Mouse (Mus musculus) liver, embryonic 12.5 days (tissue): Measurements from ENCODE around the gene Neurl3. TPM values are rescaled to one million over a fixed set of nuclear protein-coding genes. Genes with fewer than 3 reads are reported as not detected.

Experiments
- ATAC-seq: fragments of 200-750 bp; cut with Nextera tagmentation; 2 replicates; pipeline ENCODE4 v1.8.0; 2017; ENCODE audit warnings: moderate number of reproducible peaks, mild to moderate bottlenecking, moderate library complexity
- H3K27ac ChIP-seq: fragments of 300-500 bp; sonication (generic); 2 replicates; pipeline ENCODE4 v1.5.1; 2016; ENCODE audit warnings: mild to moderate bottlenecking
- H3K27me3 ChIP-seq: fragments of 300-500 bp; sonication (generic); replicated peaks from 2 replicates; pipeline ENCODE4 v1.6.1; 2016; ENCODE audit warnings: mild to moderate bottlenecking, moderate library complexity
- H3K36me3 ChIP-seq: fragments of 300-500 bp; sonication (generic); 2 replicates; pipeline ENCODE4 v1.6.1; 2016; ENCODE audit warnings: mild to moderate bottlenecking, moderate library complexity
- H3K4me1 ChIP-seq: fragments of 300-500 bp; sonication (generic); 2 replicates; pipeline ENCODE4 v1.6.1; 2016
- H3K4me2 ChIP-seq: fragments of 300-500 bp; sonication (generic); 2 replicates; pipeline ENCODE4 v1.6.1; 2016; ENCODE audit warnings: mild to moderate bottlenecking, moderate library complexity
- H3K4me3 ChIP-seq: fragments of 300-500 bp; sonication (generic); 2 replicates; pipeline ENCODE4 v1.5.1; 2016; ENCODE audit warnings: mild to moderate bottlenecking, moderate library complexity
- H3K9ac ChIP-seq: fragments of 300-500 bp; sonication (generic); 2 replicates; pipeline ENCODE4 v1.6.1; 2016; ENCODE audit warnings: mild to moderate bottlenecking, moderate library complexity
- H3K9me3 ChIP-seq: fragments of 300-500 bp; sonication (generic); replicated peaks from 2 replicates; pipeline ENCODE4 v1.6.1; 2016; ENCODE audit warnings: mild to moderate bottlenecking, moderate library complexity
- WGBS: fragments of 180-500 bp; shearing (Covaris S2); methylation state at CpG from one replicate; pipeline ENCODE4 v1.1.7; 2016; ENCODE audit not compliant: insufficient replicate concordance; 5-methylcytosine and 5-hydroxymethylcytosine counted together
- polyA plus RNA-seq: library from polyadenylated mRNA; unstranded; fragments of >200 nt; fragmentation: Nextera tagmentation; extraction: Ambion mirVana; gene quantifications from 2 replicates; pipeline ENCODE4 v1.2.1, GENCODE M21; 2016

Gene Neurl3
- polyA plus RNA-seq, result 3.4 and 3.7 TPM in 2 replicates

- Histone ChIP-seq H3K4me3 (peak within 1 kb of the TSS; percentile 21; the same call in 1 of the 2 replicates), H3K36me3 (no peaks in the 10 kb centered on the region), H3K9me3 (no peaks in the 10 kb centered on the region), H3K27me3 (peaks cover 10% of the 10 kb centered on the region), H3K4me2 (peak within 1 kb of the TSS; percentile 55), H3K27ac (peak within 1 kb of the TSS; percentile 49; the same call in 1 of the 2 replicates), H3K9ac (no peak within 1 kb of the TSS), H3K4me1 (peaks cover 66% of the 10 kb centered on the region)
- ATAC-seq, result no peak
- 62% methylated on average over 5 of the region's 5 CpGs for WGBS
Observed at GRCm38 (mm10) chr1:36274455-36274854, at the start of gene Neurl3. Gene Neurl3 (minus strand): TSS chr1:36274679.

GRCm38 (mm10) chr1:36323746-36324448 lies 49.4 kb upstream of the Neurl3 start:
- Histone ChIP-seq H3K4me1 (no peaks in the 10 kb centered on the region), H3K27me3 (no peaks in the 10 kb centered on the region), H3K36me3 (0 out of 2 replicates have a peak, but pooled peaks cover 3% of the 10 kb centered on the region), H3K4me2 (no peak overlapping the region), H3K4me3 (no peak overlapping the region), H3K27ac (no peak overlapping the region), H3K9ac (no peak overlapping the region), H3K9me3 (no peaks in the 10 kb centered on the region)
- 0 out of 2 replicates have a peak, but pooled peaks have one; percentile 38 for ATAC-seq
- WGBS, result 47% methylated on average over 8 of the region's 8 CpGs

- H3K27me3 ChIP-seq, result no peaks in the 10 kb centered on the region
- H3K4me3 ChIP-seq, result no peak overlapping the region
- no peak overlapping the region for H3K9ac ChIP-seq
- 59% methylated on average over 9 of the region's 9 CpGs for WGBS
- H3K9me3 ChIP-seq, result no peaks in the 10 kb centered on the region
- H3K4me2 ChIP-seq, result no peak overlapping the region
- ATAC-seq, result no peak
- H3K27ac ChIP-seq, result no peak overlapping the region
- no peaks in the 10 kb centered on the region for H3K4me1 ChIP-seq
- 0 out of 2 replicates have a peak, but pooled peaks cover 3% of the 10 kb centered on the region for H3K36me3 ChIP-seq
Observed at GRCm38 (mm10) chr1:36323076-36323475, 48.6 kb upstream of the Neurl3 start.

- Histone ChIP-seq H3K36me3 (0 out of 2 replicates have a peak, but pooled peaks cover 3% of the 10 kb centered on the region), H3K27me3 (no peaks in the 10 kb centered on the region), H3K4me2 (no peak overlapping the region), H3K9ac (no peak overlapping the region), H3K9me3 (no peaks in the 10 kb centered on the region), H3K4me1 (no peaks in the 10 kb centered on the region), H3K27ac (no peak overlapping the region), H3K4me3 (no peak overlapping the region)
- no peak for ATAC-seq
- WGBS, result 65% methylated on average over 11 of the region's 11 CpGs
Observed at GRCm38 (mm10) chr1:36321829-36322573, 47.5 kb upstream of the Neurl3 start.

- 70% methylated on average over 2 of the region's 2 CpGs for WGBS
- Histone ChIP-seq H3K36me3 (0 out of 2 replicates have a peak, but pooled peaks cover 3% of the 10 kb centered on the region), H3K9ac (no peak overlapping the region), H3K27me3 (no peaks in the 10 kb centered on the region), H3K9me3 (no peaks in the 10 kb centered on the region), H3K4me3 (no peak overlapping the region), H3K4me2 (no peak overlapping the region), H3K27ac (no peak overlapping the region), H3K4me1 (no peaks in the 10 kb centered on the region)
- no peak for ATAC-seq
Observed at GRCm38 (mm10) chr1:36321164-36321563, 46.7 kb upstream of the Neurl3 start.

GRCm38 (mm10) chr1:36315776-36316100 lies 41.3 kb upstream of the Neurl3 start:
- Histone ChIP-seq H3K9ac (no peak overlapping the region), H3K4me3 (no peak overlapping the region), H3K4me2 (no peak overlapping the region), H3K27me3 (peaks cover 9% of the 10 kb centered on the region; the same call in 1 of the 2 replicates), H3K4me1 (no peaks in the 10 kb centered on the region), H3K9me3 (no peaks in the 10 kb centered on the region), H3K27ac (no peak overlapping the region), H3K36me3 (0 out of 2 replicates have a peak, but pooled peaks cover 3% of the 10 kb centered on the region)
- no peak for ATAC-seq
- 71% methylated on average over 2 of the region's 2 CpGs for WGBS

GRCm38 (mm10) chr1:36314959-36315775 lies 40.7 kb upstream of the Neurl3 start:
- 70% methylated on average over 11 of the region's 11 CpGs for WGBS
- no peak for ATAC-seq
- H3K9ac ChIP-seq, result no peak overlapping the region
- 0 out of 2 replicates have a peak, but pooled peaks cover 3% of the 10 kb centered on the region for H3K36me3 ChIP-seq
- no peak overlapping the region for H3K4me3 ChIP-seq
- H3K27me3 ChIP-seq, result peaks cover 12% of the 10 kb centered on the region
- no peaks in the 10 kb centered on the region for H3K4me1 ChIP-seq
- H3K4me2 ChIP-seq, result no peak overlapping the region
- H3K9me3 ChIP-seq, result no peaks in the 10 kb centered on the region
- H3K27ac ChIP-seq, result no peak overlapping the region

GRCm38 (mm10) chr1:36309498-36309901 lies 35.0 kb upstream of the Neurl3 start:
- no peak overlapping the region for H3K9ac ChIP-seq
- peak overlapping the region; percentile 71; the same call in 1 of the 2 replicates for H3K4me3 ChIP-seq
- H3K9me3 ChIP-seq, result no peaks in the 10 kb centered on the region
- WGBS, result 39% methylated on average over 3 of the region's 3 CpGs
- no peak for ATAC-seq
- peak overlapping the region; percentile 97 for H3K4me2 ChIP-seq
- peaks cover 25% of the 10 kb centered on the region for H3K4me1 ChIP-seq
- H3K27me3 ChIP-seq, result peaks cover 52% of the 10 kb centered on the region
- H3K36me3 ChIP-seq, result no peaks in the 10 kb centered on the region
- H3K27ac ChIP-seq, result no peak overlapping the region

- H3K36me3 ChIP-seq, result no peaks in the 10 kb centered on the region
- H3K4me1 ChIP-seq, result peaks cover 25% of the 10 kb centered on the region
- peak overlapping the region; percentile 97 for H3K4me2 ChIP-seq
- no peak for ATAC-seq
- peaks cover 56% of the 10 kb centered on the region for H3K27me3 ChIP-seq
- no peak overlapping the region for H3K27ac ChIP-seq
- peak overlapping the region; percentile 77; the same call in 1 of the 2 replicates for H3K9ac ChIP-seq
- H3K4me3 ChIP-seq, result peak overlapping the region; percentile 71
- H3K9me3 ChIP-seq, result no peaks in the 10 kb centered on the region
- 43% methylated on average over 9 of the region's 9 CpGs for WGBS
Observed at GRCm38 (mm10) chr1:36308966-36309475, 34.5 kb upstream of the Neurl3 start.

- H3K4me3 ChIP-seq, result peak overlapping the region; percentile 71
- H3K27me3 ChIP-seq, result peaks cover 59% of the 10 kb centered on the region
- no peaks in the 10 kb centered on the region for H3K36me3 ChIP-seq
- peak overlapping the region; percentile 97 for H3K4me2 ChIP-seq
- H3K9me3 ChIP-seq, result no peaks in the 10 kb centered on the region
- H3K4me1 ChIP-seq, result peaks cover 25% of the 10 kb centered on the region
- 7% methylated on average over 12 of the region's 12 CpGs for WGBS
- no peak for ATAC-seq
- H3K27ac ChIP-seq, result peak overlapping the region; percentile 76
- H3K9ac ChIP-seq, result peak overlapping the region; percentile 77
Observed at GRCm38 (mm10) chr1:36308451-36308901, 34.0 kb upstream of the Neurl3 start.

- peak within 1 kb of the TSS; percentile 76 for H3K27ac ChIP-seq
- under 1% methylated on average over 65 of the region's 65 CpGs for WGBS
Observed at GRCm38 (mm10) chr1:36307495-36308280, 33.2 kb upstream of the Neurl3 start, which contains the start of gene Arid5a. Gene Arid5a (plus strand): TSS chr1:36307733.

More at GRCm38 (mm10) chr1:36307495-36308280, 33.2 kb upstream of the Neurl3 start, which contains the start of gene Arid5a:
- Histone ChIP-seq H3K4me2 (peak within 1 kb of the TSS; percentile 97), H3K27me3 (peaks cover 67% of the 10 kb centered on the region), H3K4me3 (peak within 1 kb of the TSS; percentile 71), H3K36me3 (no peaks in the 10 kb centered on the region), H3K9ac (peak within 1 kb of the TSS; percentile 77), H3K4me1 (peaks cover 30% of the 10 kb centered on the region), H3K9me3 (no peaks in the 10 kb centered on the region)
- ATAC-seq, result peak; percentile 91
